21 mouse cellular contexts compared by ENCODE assay signal in genomic region chr2:132584191-132584590, GRCm38 (mm10). TPM values are rescaled to one million over a fixed set of nuclear protein-coding genes. Genes with fewer than 3 reads are reported as not detected.
DNase-seq lines count a peak whose midpoint lies in the region; ATAC-seq and TF ChIP-seq lines count a peak whose summit lies in the region.
"Had no signal": no experiment of that assay in that cellular context is flagged by ENCODE, and none has a peak within 500 bp of the region (broad histone marks: within the 10 kb centered on the region; RNA-seq: fewer than 3 reads in every experiment).

No protein-coding gene starts in this region.

- WGBS in kidney, embryonic 14.5 days = 86% methylated on average over 1 of the region's 1 CpGs
- 85% methylated on average over 1 of the region's 1 CpGs for WGBS in liver, adult 2 months
- WGBS in liver, embryonic 11.5 days = 73% methylated on average over 1 of the region's 1 CpGs
- 92% methylated on average over 1 of the region's 1 CpGs for WGBS in forebrain, embryonic 16.5 days

- no peak overlapping the region for H3K4me2 ChIP-seq in kidney, embryonic 14.5 days (replicated peaks; ENCODE audit: low read depth, low read length)
- no peak overlapping the region for H3K4me2 ChIP-seq in liver, embryonic 11.5 days
- H3K4me2 ChIP-seq in forebrain, embryonic 16.5 days (ENCODE audit: low read length) = no peak overlapping the region
- H3K4me2 ChIP-seq: embryonic facial prominence, embryonic 12.5 days; liver, embryonic 12.5 days had no signal

- H3K9me3 ChIP-seq in kidney, embryonic 14.5 days (ENCODE audit: control insufficient read depth, low read length) = no peaks in the 10 kb centered on the region
- H3K9me3 ChIP-seq in liver, embryonic 11.5 days (ENCODE audit: control insufficient read depth, low read length) = no peaks in the 10 kb centered on the region
- H3K9me3 ChIP-seq in forebrain, embryonic 16.5 days (ENCODE audit: control insufficient read depth, low read length) = no peaks in the 10 kb centered on the region
- H3K9me3 ChIP-seq: embryonic facial prominence, embryonic 12.5 days; hindbrain, embryonic 10.5 days; limb, embryonic 10.5 days; liver, embryonic 12.5 days had no signal

- intact Hi-C loops in gastrocnemius, adult 2 months (cut with DNase I) = no loop called here
- intact Hi-C loops in gastrocnemius, postnatal 36 days (cut with DNase I) = loop anchor here (10.0 kb wide), 1 partner anchor 51 kb away; no protein-coding TSS in a partner anchor

- H3K36me3 ChIP-seq in kidney, embryonic 14.5 days (ENCODE audit: control insufficient read depth, insufficient read depth, low read length) = no peaks in the 10 kb centered on the region
- no peaks in the 10 kb centered on the region for H3K36me3 ChIP-seq in liver, adult 2 months (ENCODE audit: control insufficient read depth, insufficient read depth, low read length)
- H3K36me3 ChIP-seq in liver, embryonic 11.5 days (ENCODE audit: control insufficient read depth, insufficient read depth, low read length) = no peaks in the 10 kb centered on the region
- no peaks in the 10 kb centered on the region for H3K36me3 ChIP-seq in forebrain, embryonic 16.5 days (ENCODE audit: control insufficient read depth, insufficient read depth)
- H3K36me3 ChIP-seq: embryonic facial prominence, embryonic 12.5 days; hindbrain, embryonic 10.5 days; limb, embryonic 10.5 days; liver, embryonic 12.5 days had no signal

- no peak overlapping the region for H3K9ac ChIP-seq in kidney, embryonic 14.5 days (ENCODE audit: low read depth, low read length)
- no peak overlapping the region for H3K9ac ChIP-seq in liver, adult 2 months (ENCODE audit: low read depth, low read length)
- H3K9ac ChIP-seq in liver, embryonic 11.5 days (ENCODE audit: low read depth, low read length) = no peak overlapping the region
- H3K9ac ChIP-seq in forebrain, embryonic 16.5 days (replicated peaks; ENCODE audit: low read depth, low read length) = no peak overlapping the region
- H3K9ac ChIP-seq: embryonic facial prominence, embryonic 12.5 days; liver, embryonic 12.5 days had no signal

- DNase-seq in gastrocnemius, adult 2 months = no peak
- no peak for DNase-seq in gastrocnemius, postnatal 36 days
- DNase-seq in kidney, adult 11 months = peak; percentile 37
- DNase-seq in liver, adult 2 months (ENCODE audit: extremely low read depth, low read depth, low spot score) = peak; percentile 59
- no peak for DNase-seq in liver, embryonic 11.5 days (ENCODE audit: low spot score)
- DNase-seq in testis, postnatal 10 days (ENCODE audit: low spot score) = peak; percentile 46
- DNase-seq: B cell, adult 2 months; cerebellum, adult 9-11 months; layer of hippocampus, adult 9-11 months; lung, adult 2 months; thymus, postnatal 25 days had no signal

- peak overlapping the region; percentile 29; the same call in 1 of the 2 replicates for H3K27ac ChIP-seq in gastrocnemius, adult 2 months
- H3K27ac ChIP-seq in kidney, embryonic 14.5 days (ENCODE audit: low read depth, low read length) = no peak overlapping the region
- H3K27ac ChIP-seq in liver, adult 2 months (replicated peaks; ENCODE audit: insufficient read depth, low read depth, low read length) = no peak overlapping the region
- no peak overlapping the region for H3K27ac ChIP-seq in liver, embryonic 11.5 days (ENCODE audit: low read depth, low read length)
- H3K27ac ChIP-seq in forebrain, embryonic 16.5 days (ENCODE audit: low read length) = no peak overlapping the region
- H3K27ac ChIP-seq: embryonic facial prominence, embryonic 12.5 days; hindbrain, embryonic 10.5 days; hindbrain, postnatal 0 days; limb, embryonic 10.5 days; liver, embryonic 12.5 days had no signal

- no peak overlapping the region for H3K4me3 ChIP-seq in gastrocnemius, adult 2 months
- H3K4me3 ChIP-seq in kidney, embryonic 14.5 days (ENCODE audit: low read length) = no peak overlapping the region
- no peak overlapping the region for H3K4me3 ChIP-seq in liver, adult 2 months (ENCODE audit: insufficient read depth, low read depth, low read length)
- no peak overlapping the region for H3K4me3 ChIP-seq in liver, embryonic 11.5 days (ENCODE audit: low read depth, low read length)
- no peak overlapping the region for H3K4me3 ChIP-seq in forebrain, embryonic 16.5 days (replicated peaks; ENCODE audit: low read length)
- H3K4me3 ChIP-seq: embryonic facial prominence, embryonic 12.5 days; hindbrain, embryonic 10.5 days; limb, embryonic 10.5 days; liver, embryonic 12.5 days; megakaryocyte, embryonic 14.5 days had no signal

- TF ChIP-seq POLR2A in liver, adult 2 months (IDR thresholded peaks at IDR 0.05; ENCODE audit: extremely low read depth, insufficient read depth, low read length) = no peak

- H3K79me2 ChIP-seq in liver, adult 2 months (ENCODE audit: control insufficient read depth, insufficient read depth, low read length) = no peaks in the 10 kb centered on the region

- H3K27me3 ChIP-seq in kidney, embryonic 14.5 days (ENCODE audit: control insufficient read depth, insufficient read depth, low read length) = no peaks in the 10 kb centered on the region
- H3K27me3 ChIP-seq in liver, adult 2 months (ENCODE audit: control insufficient read depth, insufficient read depth, low read length) = no peaks in the 10 kb centered on the region
- H3K27me3 ChIP-seq in liver, embryonic 11.5 days (replicated peaks; ENCODE audit: control insufficient read depth, insufficient read depth, low read length) = no peaks in the 10 kb centered on the region
- no peaks in the 10 kb centered on the region for H3K27me3 ChIP-seq in forebrain, embryonic 16.5 days (replicated peaks; ENCODE audit: control insufficient read depth, insufficient read depth, low read length)
- H3K27me3 ChIP-seq: embryonic facial prominence, embryonic 12.5 days; liver, embryonic 12.5 days; megakaryocyte, embryonic 14.5 days had no signal

- no peaks in the 10 kb centered on the region for H3K4me1 ChIP-seq in kidney, embryonic 14.5 days (ENCODE audit: control insufficient read depth, insufficient read depth, low read length)
- peaks cover 8% of the 10 kb centered on the region for H3K4me1 ChIP-seq in liver, adult 2 months (ENCODE audit: control insufficient read depth, insufficient read depth, low read length)
- peaks cover 2% of the 10 kb centered on the region; the same call in 1 of the 2 replicates for H3K4me1 ChIP-seq in liver, embryonic 11.5 days (replicated peaks; ENCODE audit: control insufficient read depth, insufficient read depth, low read length)
- H3K4me1 ChIP-seq in forebrain, embryonic 16.5 days (replicated peaks; ENCODE audit: control insufficient read depth, insufficient read depth, low read length) = peaks cover 12% of the 10 kb centered on the region
- H3K4me1 ChIP-seq: hindbrain, embryonic 10.5 days had no signal

- TF ChIP-seq CTCF in gastrocnemius, adult 2 months (IDR thresholded peaks at IDR 0.05) = no peak
- no peak for TF ChIP-seq CTCF in liver, adult 2 months (IDR thresholded peaks at IDR 0.05; ENCODE audit: low read depth, low read length)

- no peak for ATAC-seq in kidney, embryonic 14.5 days (ENCODE audit: low FRiP score, low TSS enrichment)
- ATAC-seq in liver, embryonic 11.5 days (replicated peaks; ENCODE audit: low FRiP score) = no peak
- no peak for ATAC-seq in forebrain, embryonic 16.5 days
- ATAC-seq: hindbrain, postnatal 0 days; intestine, postnatal 0 days; liver, embryonic 12.5 days; midbrain, embryonic 16.5 days had no signal

RNA-seq across cellular contexts. Expression of gene Gpcpd1, which starts 3.3 kb away (rescaled TPM):
- 100 to 1,000 TPM; 167 to 341 TPM for total RNA-seq in gastrocnemius, adult 2 months (2021)
- 100 to 1,000 TPM; 182 to 223 TPM for total RNA-seq in gastrocnemius, postnatal 36 days (2021)
- 37.4 and 42.8 TPM in 2 replicates for polyA plus RNA-seq in kidney, embryonic 14.5 days (2014; fragmentation: Nextera tagmentation; extraction: Ambion mirVana)
- 95.9 and 237 TPM in 2 replicates for total RNA-seq in liver, adult 2 months (2014; rRNA removed)
- polyA plus RNA-seq in liver, adult 2 months (2012; rRNA removed) = 6.6 and 11.0 TPM in 2 replicates
- polyA plus RNA-seq in liver, embryonic 11.5 days (2014; fragmentation: Nextera tagmentation; extraction: Ambion mirVana) = 23.2 and 25.8 TPM in 2 replicates
- 78.3 and 84.1 TPM in 2 replicates for polyA plus RNA-seq in forebrain, embryonic 16.5 days (2015; fragmentation: Nextera tagmentation; extraction: Ambion mirVana)

Comparison
In these comparisons a context has a peak if more than half of its experiments do, and no peak if none do; other contexts are left out.
1. DNase-seq: peak in kidney, adult 11 months (single experiment), liver, adult 2 months (single experiment) and testis, postnatal 10 days (single experiment); none in gastrocnemius, adult 2 months (single experiment), gastrocnemius, postnatal 36 days (0 of 2) and liver, embryonic 11.5 days (single experiment).